Mouse (Mus musculus) layer of hippocampus, adult 18-20 months (tissue): Measurements from ENCODE around the gene Mettl1. TPM values are rescaled to one million over a fixed set of nuclear protein-coding genes. Genes with fewer than 3 reads are reported as not detected.

Source experiments
- DNase-seq, 2 experiments: peaks; one replicate each; pipeline ENCODE4 v3.0.0; 2022; ENCODE audit warnings: low spot score in 2 of 2
- microRNA-seq, 2 experiments: library from miRNA; unstranded; fragments of <30 nt; microRNA quantifications; one replicate each; pipeline ENCODE4 v1.2.0; 2021
- total RNA-seq, 2 experiments: library from RNA; stranded (reverse); gene quantifications; 2 replicates each; pipeline ENCODE4 v1.2.3; 2021

Mettl1 gene
- total RNA-seq, 2 experiments from 2014 or later: 11.2 to 12.6 TPM

DNA sequence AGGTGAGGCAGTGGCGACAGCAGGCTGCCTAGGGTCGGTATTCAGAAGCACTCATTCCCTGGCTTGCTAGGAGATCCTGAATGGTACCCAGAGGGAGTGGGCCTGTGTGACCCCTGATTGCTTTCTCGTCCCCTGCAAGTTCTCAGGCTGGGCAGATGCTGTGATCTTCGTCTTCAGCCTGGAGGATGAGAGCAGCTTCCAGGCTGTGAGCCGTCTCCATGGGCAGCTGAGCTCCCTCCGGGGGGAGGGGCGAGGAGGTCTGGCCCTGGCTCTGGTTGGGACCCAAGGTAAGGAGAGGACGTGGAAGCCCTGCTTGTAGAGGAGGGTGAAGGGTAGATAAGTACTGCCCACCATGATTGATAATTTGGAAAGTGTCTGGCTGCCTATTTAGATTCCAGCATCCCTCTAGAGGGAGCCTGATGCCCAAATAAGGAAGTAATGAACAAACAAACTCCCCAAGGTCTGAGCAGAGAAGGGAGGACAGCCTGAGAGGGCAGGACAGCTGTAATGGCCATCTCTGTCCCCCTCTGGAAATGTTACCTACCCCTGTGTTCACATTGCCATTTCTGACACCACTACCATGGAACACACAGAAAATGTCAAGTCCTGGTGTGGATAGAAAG lies 42.2 kb downstream of the Mettl1 start:
- DNase-seq: no peak

DNA sequence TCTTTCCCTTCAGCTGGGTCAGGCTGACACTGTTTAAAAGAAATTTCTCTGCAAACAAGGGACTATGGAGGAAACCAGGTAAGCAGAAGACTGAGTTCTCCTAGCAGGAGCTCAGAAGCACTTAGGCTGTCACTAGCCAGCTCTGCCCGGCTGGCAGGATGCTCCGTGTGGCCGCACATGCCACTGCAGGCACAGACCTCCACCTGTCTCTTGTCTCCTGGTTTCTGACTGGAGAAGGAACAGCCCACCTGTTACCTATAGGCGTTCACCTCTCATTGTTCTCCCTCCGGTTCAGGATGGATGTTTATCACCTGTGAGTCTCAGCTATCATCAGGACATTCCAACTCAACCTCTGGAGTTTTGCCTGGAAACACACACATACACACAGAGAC lies 42.7 kb downstream of the Mettl1 start:
- no peak for DNase-seq

DNA sequence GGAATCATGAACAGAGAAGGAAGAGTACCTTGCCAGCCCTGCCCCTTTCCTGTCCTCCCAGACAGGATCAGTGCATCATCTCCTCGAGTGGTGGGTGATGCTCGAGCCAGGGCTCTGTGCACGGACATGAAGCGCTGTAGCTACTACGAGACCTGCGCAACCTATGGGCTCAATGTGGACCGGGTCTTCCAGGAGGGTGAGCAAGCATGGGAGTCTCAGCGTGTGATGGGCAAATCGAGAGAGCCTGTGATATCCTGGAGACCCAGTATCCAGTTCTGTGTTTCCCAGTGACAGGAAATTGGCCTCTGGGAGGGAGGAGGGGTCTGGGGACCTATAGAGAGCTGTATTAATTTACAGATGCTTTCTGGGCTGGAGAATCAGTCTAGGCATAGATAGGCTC lies 43.8 kb downstream of the Mettl1 start:
- DNase-seq: no peak

DNA sequence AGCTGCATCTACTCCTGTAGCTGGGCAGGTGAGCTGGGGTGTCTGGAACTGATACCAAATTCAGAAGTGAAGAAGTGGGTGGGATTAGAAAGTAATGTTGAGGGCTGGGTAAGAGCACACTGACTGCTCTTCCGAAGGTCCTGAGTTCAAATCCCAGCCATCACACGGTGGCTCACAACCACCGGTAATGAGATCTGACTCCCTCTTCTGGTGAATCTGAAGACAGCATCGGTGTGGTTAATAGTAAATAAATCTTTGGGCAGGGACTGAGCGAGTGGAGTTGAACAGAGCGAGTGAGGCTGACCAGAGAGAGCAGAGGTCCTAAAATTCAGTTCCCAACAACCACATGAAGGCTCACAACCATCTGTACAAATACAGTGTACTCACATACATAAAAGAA lies 44.4 kb downstream of the Mettl1 start:
- DNase-seq: no peak

DNA sequence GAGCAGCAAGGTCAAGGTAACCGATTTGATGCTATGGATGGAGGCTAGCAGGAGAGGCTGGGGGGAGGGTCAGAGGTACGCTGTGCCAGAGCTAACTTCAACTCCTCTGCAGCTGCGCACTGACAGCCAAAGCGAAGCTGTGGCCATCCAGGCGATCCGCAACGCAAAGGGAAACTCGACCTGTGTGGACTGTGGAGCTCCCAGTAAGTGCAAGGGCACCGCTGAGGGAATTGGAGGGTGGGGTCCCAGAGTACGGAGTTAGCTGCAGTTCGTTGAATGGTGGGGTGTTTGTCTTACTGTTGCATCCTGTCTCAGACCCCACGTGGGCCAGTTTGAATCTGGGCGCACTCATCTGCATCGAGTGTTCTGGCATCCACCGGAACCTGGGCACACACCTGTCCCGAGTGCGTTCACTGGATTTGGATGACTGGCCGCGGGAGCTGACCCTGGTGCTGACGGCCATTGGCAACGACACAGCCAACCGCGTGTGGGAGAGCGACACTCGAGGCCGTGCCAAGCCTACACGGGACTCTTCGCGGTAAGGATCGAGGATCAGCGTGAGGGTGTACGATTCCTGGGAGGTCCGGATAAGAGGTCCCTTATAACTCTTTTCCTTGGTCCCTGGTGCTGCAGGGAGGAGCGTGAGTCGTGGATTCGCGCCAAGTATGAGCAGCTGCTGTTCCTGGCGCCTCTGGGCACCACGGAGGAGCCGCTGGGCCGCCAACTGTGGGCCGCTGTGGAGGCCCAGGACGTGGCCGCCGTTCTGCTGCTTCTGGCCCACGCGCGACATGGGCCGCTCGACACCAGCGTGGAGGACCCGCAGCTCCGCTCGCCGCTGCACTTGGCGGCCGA lies 49.6 kb downstream of the Mettl1 start:
- DNase-seq: no peak

DNA sequence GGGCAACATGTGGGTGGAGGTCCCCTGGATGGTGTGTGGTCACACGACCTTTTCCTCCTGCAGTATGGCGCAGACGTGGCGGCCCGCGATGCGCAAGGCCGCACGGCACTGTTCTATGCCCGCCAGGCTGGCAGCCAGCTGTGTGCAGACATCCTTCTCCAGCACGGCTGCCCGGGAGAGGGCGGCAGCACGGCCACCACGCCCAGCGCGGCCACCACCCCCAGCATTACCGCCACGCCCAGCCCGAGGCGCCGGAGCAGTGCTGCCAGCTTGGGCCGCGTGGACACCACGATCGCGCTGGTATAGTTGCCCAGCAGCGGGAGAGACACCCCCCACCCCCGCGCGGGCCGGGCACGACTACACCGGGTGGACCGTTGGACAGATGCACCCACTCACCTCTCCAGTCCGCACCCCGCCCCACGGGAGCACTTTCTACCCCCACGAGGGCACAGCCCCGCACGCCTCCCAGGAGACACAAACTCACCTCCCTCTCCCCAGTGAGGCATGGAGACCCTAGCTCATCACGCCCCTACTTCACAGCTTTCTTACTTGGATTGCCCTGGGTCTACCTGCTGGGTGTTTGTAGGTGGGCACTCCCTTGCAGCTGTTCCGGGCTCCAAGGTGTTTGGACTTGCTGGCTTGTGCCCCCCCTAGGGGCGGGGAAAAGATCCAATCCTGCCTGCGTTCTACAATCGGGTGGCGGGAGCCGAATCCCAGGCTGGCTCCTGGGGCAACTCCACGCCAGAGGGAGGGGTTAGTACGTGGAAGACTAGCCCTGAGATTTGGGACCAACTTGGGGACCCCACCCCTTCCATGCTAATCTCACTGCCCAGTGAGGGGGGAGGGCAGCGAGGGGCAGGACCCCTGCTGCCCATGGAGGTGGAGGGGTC lies 50.5 kb downstream of the Mettl1 start:
- no peak for DNase-seq

DNA sequence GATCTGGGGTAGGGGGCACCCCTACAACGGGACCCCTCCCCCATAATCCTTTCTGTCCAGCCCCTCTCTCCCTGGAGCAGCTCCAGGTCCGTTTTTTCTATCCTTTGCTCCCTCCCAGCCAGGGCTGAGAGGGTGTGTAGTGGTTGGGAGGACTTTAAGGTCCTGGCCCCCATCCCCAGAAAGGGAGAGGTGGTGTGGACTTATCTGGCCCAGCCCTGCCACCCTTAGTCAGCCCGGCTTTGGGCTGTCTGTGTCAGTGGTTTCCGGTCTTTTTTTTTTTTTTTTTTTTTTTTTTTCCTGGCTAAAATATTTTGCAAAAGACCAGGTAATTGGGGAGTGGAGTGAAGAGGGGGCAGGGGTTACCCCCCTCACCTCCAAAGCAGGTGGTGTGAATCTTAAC lies 51.5 kb downstream of the Mettl1 start:
- DNase-seq: no peak

DNA sequence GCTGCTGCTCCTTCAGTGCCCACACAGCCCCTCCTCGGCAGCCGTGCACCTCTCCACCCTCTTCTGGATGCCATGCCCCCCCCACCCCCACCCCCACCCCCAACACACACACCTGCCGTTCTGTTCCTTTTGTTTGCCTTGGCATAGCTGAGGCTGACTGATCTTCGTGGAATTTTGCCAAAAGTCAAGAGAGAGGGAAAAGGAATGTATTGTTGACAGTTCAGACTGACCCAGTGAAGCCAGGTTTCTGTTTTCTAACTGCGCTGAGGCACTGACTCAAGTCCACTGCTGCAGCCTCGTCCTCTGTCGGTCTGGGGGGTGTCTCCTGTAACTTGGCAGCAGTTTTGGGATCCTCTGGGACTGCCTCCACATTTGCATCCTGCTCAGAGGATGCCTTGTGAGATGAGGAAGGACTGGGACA lies 53.2 kb downstream of the Mettl1 start:
- DNase-seq: peak in 1 of 2 experiments; percentile 44

Small RNA genes lying within 50 kb of the gene (microRNA-seq; reads per million reads assigned to microRNA genes)
- 13.7 to 65.6 reads per million in 2 experiments for gene Mir26a-2
- gene Mir546: 0 to 0.39 reads per million in 2 experiments

Other genes starting within 250 kb of the Mettl1 start
- gene Atp23, start 140.1 kb upstream of the Mettl1 start, total RNA-seq: 1 to 10 TPM; 7.4 to 8.9 TPM
- gene Ctdsp2, start 62.7 kb upstream of the Mettl1 start, total RNA-seq: 100 to 1,000 TPM; 108 to 115 TPM
- under 1 TPM; 0.25 to 0.77 TPM for gene Avil, start 40.7 kb upstream of the Mettl1 start, total RNA-seq
- gene Tsfm, start 10.6 kb upstream of the Mettl1 start, total RNA-seq: 10 to 100 TPM; 28.0 to 29.0 TPM
- gene Eef1akmt3, start 99 bp downstream of the Mettl1 start, total RNA-seq: under 1 TPM; 0.17 to 0.38 TPM
- 1 to 10 TPM in 1 of 2 experiments, under 1 TPM in 1; 0.91 to 1.2 TPM for gene Cyp27b1, start 6.8 kb downstream of the Mettl1 start, total RNA-seq
- gene March9, start 18.8 kb downstream of the Mettl1 start, total RNA-seq: 10 to 100 TPM; 20.5 to 21.9 TPM
- 10 to 100 TPM; 83.9 to 91.1 TPM for gene Cdk4, start 22.1 kb downstream of the Mettl1 start, total RNA-seq
- 10 to 100 TPM; 60.3 to 60.7 TPM for gene Tspan31, start 28.9 kb downstream of the Mettl1 start, total RNA-seq
- 100 to 1,000 TPM; 807 to 841 TPM for gene Agap2, start 33.9 kb downstream of the Mettl1 start, total RNA-seq
- 100 to 1,000 TPM; 105 to 107 TPM for gene Os9, start 79.7 kb downstream of the Mettl1 start, total RNA-seq
- gene B4galnt1, start 123.8 kb downstream of the Mettl1 start, total RNA-seq: 100 to 1,000 TPM; 122 to 124 TPM
- gene Slc26a10, start 139.2 kb downstream of the Mettl1 start, total RNA-seq: 10 to 100 TPM; 10.2 to 13.5 TPM
- gene Arhgef25, start 148.7 kb downstream of the Mettl1 start, total RNA-seq: 100 to 1,000 TPM; 338 to 373 TPM
- gene Dtx3, start 154.3 kb downstream of the Mettl1 start, total RNA-seq: 100 to 1,000 TPM; 210 to 217 TPM
- 100 to 1,000 TPM; 103 to 114 TPM for gene Pip4k2c, start 170.2 kb downstream of the Mettl1 start, total RNA-seq
- 100 to 1,000 TPM; 839 to 860 TPM for gene Kif5a, start 221.9 kb downstream of the Mettl1 start, total RNA-seq
- 100 to 1,000 TPM; 253 to 259 TPM for gene Dctn2, start 225.0 kb downstream of the Mettl1 start, total RNA-seq
- 10 to 100 TPM; 48.1 to 53.2 TPM for gene Mbd6, start 247.6 kb downstream of the Mettl1 start, total RNA-seq